Mouse (Mus musculus) CH12.LX (cell line): ENCODE measurements around the gene Lefty2. TPM values are rescaled to one million over a fixed set of nuclear protein-coding genes. Genes with fewer than 3 reads are reported as not detected.

Experiments
- DNase-seq: peaks from one replicate; pipeline ENCODE4 v3.0.0-alpha.2; 2013; ENCODE audit errors: extremely low read depth
- H3K27ac ChIP-seq: 2 replicates; pipeline ENCODE4 v1.5.1; 2012; ENCODE audit warnings: low read depth, mild to moderate bottlenecking, control low read depth, moderate library complexity; ENCODE audit not compliant: insufficient read depth
- H3K27me3 ChIP-seq: replicated peaks from 2 replicates; pipeline ENCODE3; 2012; ENCODE audit warnings: inconsistent platforms
- H3K36me3 ChIP-seq, 2 experiments: replicated peaks in 1 of 2; 2 replicates each; pipeline versions ENCODE3 to v1.6.1; 2012; ENCODE audit warnings: inconsistent platforms in 1 of 2, low read length in 1 of 2, mild to moderate bottlenecking in 1 of 2, mixed read lengths in 1 of 2, moderate library complexity in 1 of 2; ENCODE audit not compliant: control insufficient read depth in 1 of 2, insufficient read depth in 1 of 2
- H3K4me1 ChIP-seq, 2 experiments: 2 replicates each; pipeline ENCODE4 v1.6.1; 2012; ENCODE audit warnings: inconsistent platforms in 1 of 2, moderate library complexity in 1 of 2; ENCODE audit not compliant: insufficient read depth in 2 of 2, control insufficient read depth in 1 of 2
- H3K4me2 ChIP-seq: 2 replicates; pipeline ENCODE4 v1.6.1; 2012; ENCODE audit warnings: low read depth, mild to moderate bottlenecking, control low read depth; ENCODE audit not compliant: poor library complexity, insufficient read depth, severe bottlenecking
- H3K4me3 ChIP-seq, 3 experiments: fragments of 150-350 bp in 1 of 3; sonication (generic) in 1 of 3; replicated peaks in 1 of 3; 2 replicates each; pipeline versions ENCODE3 to v1.5.1; 2011 to 2012; ENCODE audit warnings: low read depth in 2 of 3, low read length in 2 of 3, mild to moderate bottlenecking in 2 of 3, moderate library complexity in 2 of 3, control low read depth in 1 of 3, improper control_type of control experiment in 1 of 3, inconsistent platforms in 1 of 3, mixed read lengths in 1 of 3; ENCODE audit not compliant: poor library complexity in 1 of 3
- H3K79me2 ChIP-seq: replicated peaks from 2 replicates; pipeline ENCODE4 v1.6.1; 2012; ENCODE audit warnings: mild to moderate bottlenecking, moderate library complexity; ENCODE audit not compliant: control insufficient read depth, poor library complexity, insufficient read depth, severe bottlenecking; ENCODE audit errors: extremely low read depth
- H3K9ac ChIP-seq: 2 replicates; pipeline ENCODE4 v1.6.1; 2012; ENCODE audit warnings: low read depth, mild to moderate bottlenecking, control low read depth, moderate library complexity; ENCODE audit not compliant: insufficient read depth
- H3K9me3 ChIP-seq: replicated peaks from 2 replicates; pipeline ENCODE3; 2012; ENCODE audit warnings: low read length, inconsistent platforms, mixed read lengths
- BHLHE40 ChIP-seq: IDR thresholded peaks from 2 replicates; pipeline ENCODE4 v1.6.1; 2011; ENCODE audit warnings: mild to moderate bottlenecking, low read depth, low read length, improper control_type of control experiment
- CHD2 ChIP-seq: IDR thresholded peaks from 2 replicates; pipeline ENCODE4 v1.6.1; 2011; ENCODE audit warnings: low read length, improper control_type of control experiment
- CTCF ChIP-seq, 2 experiments: IDR thresholded peaks in 1 of 2; conservative IDR thresholded peaks in 1 of 2; 2 replicates each; pipeline ENCODE4 v1.5.1; 2011 to 2012; ENCODE audit warnings: low read depth in 2 of 2, low read length in 2 of 2, improper control_type of control experiment in 1 of 2, inconsistent platforms in 1 of 2, mild to moderate bottlenecking in 1 of 2, moderate library complexity in 1 of 2
- E2F4 ChIP-seq: IDR thresholded peaks from 2 replicates; pipeline ENCODE4 v1.6.1; 2011; ENCODE audit warnings: low read depth, low read length, improper control_type of control experiment; ENCODE audit not compliant: insufficient replicate concordance
- EP300 ChIP-seq: IDR thresholded peaks from 2 replicates; pipeline ENCODE4 v1.6.1; 2011; ENCODE audit warnings: low read length, improper control_type of control experiment
- ETS1 ChIP-seq: conservative IDR thresholded peaks from 2 replicates; pipeline ENCODE4 v1.6.1; 2012; ENCODE audit warnings: low read depth, mild to moderate bottlenecking, inconsistent platforms, low read length, improper control_type of control experiment, moderate library complexity
- GABPA ChIP-seq: IDR thresholded peaks from 2 replicates; pipeline ENCODE4 v1.6.1; 2012; ENCODE audit warnings: low read depth, low read length, improper control_type of control experiment, inconsistent platforms; ENCODE audit not compliant: insufficient replicate concordance
- IRF4 ChIP-seq: IDR thresholded peaks from 2 replicates; pipeline ENCODE4 v1.6.1; 2014; ENCODE audit warnings: low read depth, mild to moderate bottlenecking, inconsistent platforms, low read length, improper control_type of control experiment
- JUN ChIP-seq: IDR thresholded peaks from 2 replicates; pipeline ENCODE4 v1.6.1; 2011; ENCODE audit warnings: low read depth, mild to moderate bottlenecking, low read length, improper control_type of control experiment, moderate library complexity; ENCODE audit not compliant: insufficient read depth
- MAFK ChIP-seq: IDR thresholded peaks from 2 replicates; pipeline ENCODE4 v1.6.1; 2011; ENCODE audit warnings: low read length, improper control_type of control experiment; ENCODE audit not compliant: insufficient replicate concordance
- MAX ChIP-seq: IDR thresholded peaks from 2 replicates; pipeline ENCODE4 v1.6.1; 2011; ENCODE audit warnings: low read length, improper control_type of control experiment
- MYC ChIP-seq: IDR thresholded peaks from 2 replicates; pipeline ENCODE4 v1.6.1; 2011; ENCODE audit warnings: low read depth, mild to moderate bottlenecking, improper control_type of control experiment, low read length
- NELFE ChIP-seq: IDR thresholded peaks from 2 replicates; pipeline ENCODE4 v1.6.1; 2011; ENCODE audit warnings: low read depth, low read length, improper control_type of control experiment
- NRF1 ChIP-seq: IDR thresholded peaks from 2 replicates; pipeline ENCODE4 v1.6.1; 2014; ENCODE audit warnings: low read depth, mild to moderate bottlenecking, inconsistent platforms, low read length, improper control_type of control experiment, moderate library complexity
- PAX5 ChIP-seq: IDR thresholded peaks from 2 replicates; pipeline ENCODE4 v1.6.1; 2012; ENCODE audit warnings: low read length, inconsistent platforms, mixed read lengths
- POLR2A ChIP-seq: IDR thresholded peaks from 2 replicates; pipeline ENCODE4 v1.6.1; 2011; ENCODE audit warnings: low read depth, mild to moderate bottlenecking, improper control_type of control experiment, low read length
- RCOR1 ChIP-seq: conservative IDR thresholded peaks from 2 replicates; pipeline ENCODE4 v1.6.1; 2012; ENCODE audit warnings: low read depth, mild to moderate bottlenecking, inconsistent platforms, low read length, improper control_type of control experiment
- SIN3A ChIP-seq: IDR thresholded peaks from 2 replicates; pipeline ENCODE4 v1.6.1; 2012; ENCODE audit warnings: low read length, improper control_type of control experiment, inconsistent platforms
- SMC3 ChIP-seq: IDR thresholded peaks from 2 replicates; pipeline ENCODE4 v1.6.1; 2011; ENCODE audit warnings: low read depth, low read length, improper control_type of control experiment
- TBP ChIP-seq: conservative IDR thresholded peaks from 2 replicates; pipeline ENCODE4 v1.6.1; 2011; ENCODE audit warnings: low read depth, low read length, improper control_type of control experiment
- TCF12 ChIP-seq: IDR thresholded peaks from 2 replicates; pipeline ENCODE4 v1.6.1; 2014; ENCODE audit warnings: low read depth, mild to moderate bottlenecking, inconsistent platforms, low read length, improper control_type of control experiment
- USF2 ChIP-seq: conservative IDR thresholded peaks from 2 replicates; pipeline ENCODE4 v1.6.1; 2011; ENCODE audit warnings: low read depth, low read length, improper control_type of control experiment
- ZMIZ1 ChIP-seq: IDR thresholded peaks from 2 replicates; pipeline ENCODE4 v1.6.1; 2012; ENCODE audit warnings: low read depth, mild to moderate bottlenecking, inconsistent platforms, low read length, improper control_type of control experiment
- ZNF384 ChIP-seq: IDR thresholded peaks from 2 replicates; pipeline ENCODE4 v1.6.1; 2012; ENCODE audit warnings: low read depth, low read length, improper control_type of control experiment, inconsistent platforms
- dilution Hi-C: fragments of 300-500 bp; cut with MboI; formaldehyde crosslinking; loops from 2 replicates; pipeline ENCODE4 v1.14.3; 2020; ENCODE audit warnings: low sequenced_read_pairs; ENCODE audit not compliant: extremely low pct_unique_long_range_greater_than_20kb, extremely low pct_ligation_motif_present
- in situ Hi-C: fragments of 300-500 bp; cut with MboI; formaldehyde crosslinking; loops from 3 replicates; pipeline ENCODE4 v1.14.3; 2019; ENCODE audit warnings: low sequenced_read_pairs, low pct_ligation_motif_present, low pct_unique_long_range_greater_than_20kb, mixed read lengths
- polyA plus RNA-seq: library from polyadenylated mRNA; unstranded; fragments of >175 nt; gene quantifications from 2 replicates; pipeline ENCODE4 v1.2.1, GENCODE M21; 2012; ENCODE audit warnings: low read depth; ENCODE audit not compliant: insufficient read length
- total RNA-seq, 2 experiments: library from RNA; depleted of rRNA; stranded (reverse); fragments of 300-350 nt in 1 of 2; fragments of >200 nt in 1 of 2; gene quantifications; 2 replicates each; pipeline ENCODE4 v1.2.3; 2012 to 2014

The Lefty2 gene
- total and polyA plus RNA-seq, 3 experiments, result not detected

DNA sequence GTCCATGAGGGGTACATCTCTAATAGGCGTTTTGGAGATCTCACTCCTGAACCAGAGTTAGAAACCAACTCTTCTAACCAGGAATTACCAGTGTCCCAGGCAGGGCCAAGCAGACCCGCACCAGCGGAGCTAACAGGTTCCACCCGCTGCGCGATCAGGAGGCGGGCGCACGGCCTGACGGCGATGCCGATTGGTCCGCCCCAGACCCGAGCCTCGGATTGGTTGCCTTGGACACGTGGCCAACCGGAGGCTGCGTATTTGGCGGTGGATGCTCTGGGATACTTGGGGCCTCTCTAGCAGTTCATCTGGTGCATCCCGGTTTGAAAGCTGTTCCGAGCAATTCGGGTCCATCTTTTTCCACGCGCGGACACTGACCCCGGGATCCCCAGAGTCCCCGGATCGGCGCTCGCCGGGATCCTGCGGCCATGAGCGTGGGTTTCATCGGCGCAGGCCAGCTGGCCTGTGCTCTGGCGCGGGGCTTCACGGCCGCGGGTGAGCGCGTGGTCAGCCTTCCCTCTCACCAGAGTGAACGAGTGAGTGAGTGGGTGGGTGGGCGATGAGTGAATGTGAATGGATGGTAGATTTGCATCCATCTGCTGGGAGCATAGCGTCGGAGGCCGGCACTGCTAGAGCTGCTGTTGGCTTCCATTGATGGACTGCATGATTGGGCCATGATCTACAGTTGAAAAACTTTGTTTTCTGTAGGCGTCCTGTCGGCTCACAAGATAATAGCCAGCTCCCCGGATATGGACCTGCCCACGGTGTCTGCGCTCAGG, 11.3 kb downstream of the Lefty2 start, which contains the start of gene Pycr2 (continued):
- TF ChIP-seq SMC3 (no peak), CHD2 (peak; percentile 47; the same call in 1 of the 2 replicates), POLR2A (peak; percentile 88)

DNA sequence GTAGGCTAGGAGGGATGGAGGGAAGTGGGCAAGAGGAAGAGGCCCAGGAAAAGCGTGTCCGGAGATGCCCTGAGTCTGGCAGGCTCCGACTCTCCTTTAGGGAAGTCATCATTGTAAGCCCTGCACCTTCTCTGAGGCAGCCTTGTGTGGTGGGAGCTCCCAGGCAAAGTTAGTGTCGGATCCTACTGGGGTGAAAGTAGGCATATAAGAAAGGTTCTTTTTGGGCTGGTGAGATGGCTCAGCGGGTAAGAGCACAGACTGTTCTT, 11.8 kb downstream of the Lefty2 start:
- H3K4me3 ChIP-seq, result peak overlapping the region; percentile 91 to 96 (median 95)
- dilution Hi-C loops, result no loop called here
- H3K36me3 ChIP-seq, result peaks cover 33 to 44% of the 10 kb centered on the region in 2 experiments
- H3K79me2 ChIP-seq, result peaks cover 16% of the 10 kb centered on the region
- no peaks in the 10 kb centered on the region for H3K9me3 ChIP-seq
- peak overlapping the region; percentile 69 for H3K4me2 ChIP-seq
- no peak for TF ChIP-seq POLR2A
- TF ChIP-seq, all 38 proteins: peak for 0
- DNase-seq, result no peak
- Histone ChIP-seq H3K27me3 (no peaks in the 10 kb centered on the region), H3K27ac (no peak overlapping the region; the same call in 1 of the 2 replicates), H3K4me1 (peaks cover 10 to 49% of the 10 kb centered on the region in 2 experiments), H3K9ac (peak overlapping the region; percentile 83)
- in situ Hi-C loops, result no loop called here

DNA sequence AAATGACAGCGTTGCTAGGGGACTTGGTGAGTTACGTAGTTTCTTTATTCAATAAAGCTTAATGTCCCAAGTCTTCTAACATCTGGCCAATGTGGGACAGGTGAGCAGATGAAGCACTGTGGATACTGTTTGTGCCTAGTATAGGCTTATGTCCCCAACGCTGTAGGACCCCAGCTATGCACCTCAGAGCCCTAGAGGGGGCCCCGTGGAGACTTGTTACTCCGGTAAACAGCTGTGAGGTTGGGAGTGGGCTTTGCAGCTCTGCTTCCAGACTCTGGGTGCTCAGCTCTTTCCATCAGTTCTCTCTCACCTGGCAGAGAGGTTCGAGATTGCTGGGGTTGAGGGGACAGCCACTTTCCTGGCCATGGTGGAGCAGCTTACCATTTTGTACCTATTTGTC, 12.4 kb downstream of the Lefty2 start:
- Histone ChIP-seq H3K4me3 (peak overlapping the region; percentile 47 to 95 (median 91)), H3K9me3 (no peaks in the 10 kb centered on the region), H3K4me1 (peaks cover 10 to 49% of the 10 kb centered on the region in 2 experiments), H3K4me2 (peak overlapping the region; percentile 86), H3K27ac (no peak overlapping the region), H3K27me3 (no peaks in the 10 kb centered on the region), H3K79me2 (peaks cover 16% of the 10 kb centered on the region), H3K36me3 (peaks cover 33 to 44% of the 10 kb centered on the region in 2 experiments), H3K9ac (peak overlapping the region; percentile 83; the same call in 1 of the 2 replicates)
- DNase-seq, result no peak
- in situ Hi-C loops (no loop called here), dilution Hi-C loops (no loop called here)
- no peak for TF ChIP-seq RCOR1
- no peak for TF ChIP-seq EP300
- TF ChIP-seq IRF4, result no peak
- TF ChIP-seq GABPA, result no peak
- TF ChIP-seq SIN3A, result no peak
- no peak for TF ChIP-seq CHD2
- TF ChIP-seq NELFE, result no peak
- no peak for TF ChIP-seq E2F4

GRCm38 (mm10) chr1:180905876-180906275, 13.0 kb downstream of the Lefty2 start:
- H3K36me3 ChIP-seq, result peaks cover 33 to 46% of the 10 kb centered on the region in 2 experiments
- H3K4me3 ChIP-seq, result peak overlapping the region in 2 of 3 experiments; percentile 47 to 91
- in situ Hi-C loops, result no loop called here
- no peaks in the 10 kb centered on the region for H3K27me3 ChIP-seq
- no peak overlapping the region for H3K4me2 ChIP-seq
- no peak for TF ChIP-seq NRF1
- no peak for TF ChIP-seq ZNF384
- TF ChIP-seq BHLHE40, result no peak
- no peak for TF ChIP-seq PAX5
- TF ChIP-seq MYC, result no peak
- no peak for TF ChIP-seq TBP
- TF ChIP-seq JUN, result no peak
- no peak for TF ChIP-seq MAFK
- TF ChIP-seq USF2, result no peak
- no peak; the same call in 1 of the 2 replicates for TF ChIP-seq POLR2A
- TF ChIP-seq MAX, result no peak
- no peak for TF ChIP-seq CTCF (conservative IDR thresholded peaks at IDR 0.05 in 1 of 2, IDR thresholded peaks at IDR 0.05 in 1 of 2; ENCODE audit: low read depth in 2 of 2, low read length in 2 of 2)
- no peak for TF ChIP-seq CHD2
- TF ChIP-seq ZMIZ1, result no peak
- no peak for TF ChIP-seq TCF12
- TF ChIP-seq ETS1, result no peak
- no peak overlapping the region; the same call in 1 of the 2 replicates for H3K9ac ChIP-seq
- H3K27ac ChIP-seq, result no peak overlapping the region
- no peak for DNase-seq
- peaks cover 10 to 49% of the 10 kb centered on the region in 2 experiments for H3K4me1 ChIP-seq
- dilution Hi-C loops, result no loop called here
- no peaks in the 10 kb centered on the region for H3K9me3 ChIP-seq
- peaks cover 16% of the 10 kb centered on the region for H3K79me2 ChIP-seq
